Mouse (Mus musculus) limb, embryonic 13.5 days (tissue): ENCODE measurements around the gene Cfap74. TPM values are rescaled to one million over a fixed set of nuclear protein-coding genes. Genes with fewer than 3 reads are reported as not detected.
A peak's percentile ranks its signal among the peaks of the same experiment; 100 is the strongest.
"Not testable (repeated sequence)": the region's sequence is repeated elsewhere in the genome, so short reads cannot be mapped to it uniquely, and the experiment has no call there.

ENCODE experiments used
- ATAC-seq: fragments of 200-750 bp; cut with Nextera tagmentation; 2 replicates; pipeline ENCODE4 v1.8.0; 2017; ENCODE audit warnings: low read depth, moderate number of reproducible peaks, moderate TSS enrichment; ENCODE audit not compliant: low FRiP score
- H3K27ac ChIP-seq: fragments of 300-500 bp; sonication (generic); 2 replicates; pipeline ENCODE4 v1.5.1; 2015; ENCODE audit warnings: inconsistent platforms, mild to moderate bottlenecking, moderate library complexity
- H3K27me3 ChIP-seq: fragments of 300-500 bp; sonication (generic); 2 replicates; pipeline ENCODE4 v1.6.1; 2015; ENCODE audit warnings: mild to moderate bottlenecking, inconsistent platforms
- H3K36me3 ChIP-seq: fragments of 300-500 bp; sonication (generic); 2 replicates; pipeline ENCODE4 v1.6.1; 2015; ENCODE audit warnings: inconsistent platforms, mild to moderate bottlenecking, moderate library complexity
- H3K4me1 ChIP-seq: fragments of 300-500 bp; sonication (generic); 2 replicates; pipeline ENCODE4 v1.6.1; 2015; ENCODE audit warnings: inconsistent platforms
- H3K4me2 ChIP-seq: fragments of 300-500 bp; sonication (generic); replicated peaks from 2 replicates; pipeline ENCODE4 v1.6.1; 2015; ENCODE audit warnings: inconsistent platforms, mild to moderate bottlenecking, moderate library complexity
- H3K4me3 ChIP-seq: fragments of 300-500 bp; sonication (generic); 2 replicates; pipeline ENCODE4 v1.5.1; 2015; ENCODE audit warnings: moderate library complexity, mild to moderate bottlenecking, inconsistent platforms
- H3K9ac ChIP-seq: fragments of 300-500 bp; sonication (generic); 2 replicates; pipeline ENCODE4 v1.6.1; 2015; ENCODE audit warnings: mild to moderate bottlenecking, inconsistent platforms
- H3K9me3 ChIP-seq: fragments of 300-500 bp; sonication (generic); 2 replicates; pipeline ENCODE4 v1.6.1; 2016; ENCODE audit warnings: inconsistent platforms
- WGBS: fragments of 180-500 bp; shearing (Covaris S2); methylation state at CpG from one replicate; pipeline ENCODE4 v1.1.7; 2015; 5-methylcytosine and 5-hydroxymethylcytosine counted together
- polyA plus RNA-seq: library from polyadenylated mRNA; unstranded; fragments of >200 nt; fragmentation: Nextera tagmentation; extraction: Ambion mirVana; gene quantifications from 2 replicates; pipeline ENCODE4 v1.2.1, GENCODE M21; 2015

Cfap74 gene
- polyA plus RNA-seq, 1 experiment from 2014 or later = 5.6 TPM

DNA sequence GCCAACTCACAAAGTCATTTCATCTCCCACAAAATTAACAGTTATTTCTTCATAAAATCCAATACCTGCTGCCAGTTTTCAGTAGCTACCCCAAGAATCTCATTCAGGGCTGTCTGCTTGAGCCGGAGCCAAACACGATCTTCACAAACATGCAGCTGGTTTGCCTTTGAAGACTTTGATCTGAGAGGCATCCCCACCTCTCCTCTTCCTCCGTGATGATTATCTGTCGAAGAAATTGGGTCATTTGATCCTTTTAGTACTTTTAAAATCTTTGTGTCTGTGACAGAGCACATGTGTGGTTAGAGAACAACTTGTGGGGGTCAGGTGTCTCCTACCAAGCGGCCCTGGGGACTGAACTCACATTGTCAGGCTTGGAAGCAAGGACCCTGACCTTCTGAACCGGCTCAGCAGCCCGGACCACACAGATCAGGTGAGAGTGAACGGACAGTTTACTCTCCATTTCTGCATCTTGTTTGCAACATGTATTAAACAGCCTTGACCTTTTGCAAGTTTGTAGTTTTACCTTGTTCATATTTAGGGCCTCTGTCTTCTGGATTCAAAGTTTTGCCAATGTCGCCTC lies 5.8 kb downstream of the Cfap74 start:
- Histone ChIP-seq H3K9me3 (no peaks in the 10 kb centered on the region), H3K4me2 (no peak overlapping the region), H3K4me3 (no peak overlapping the region), H3K4me1 (no peaks in the 10 kb centered on the region; the same call in 1 of the 2 replicates), H3K27me3 (no peaks in the 10 kb centered on the region), H3K27ac (no peak overlapping the region), H3K36me3 (no peaks in the 10 kb centered on the region), H3K9ac (no peak overlapping the region)
- ATAC-seq = no peak
- 67% methylated on average over 9 of the region's 9 CpGs for WGBS

DNA sequence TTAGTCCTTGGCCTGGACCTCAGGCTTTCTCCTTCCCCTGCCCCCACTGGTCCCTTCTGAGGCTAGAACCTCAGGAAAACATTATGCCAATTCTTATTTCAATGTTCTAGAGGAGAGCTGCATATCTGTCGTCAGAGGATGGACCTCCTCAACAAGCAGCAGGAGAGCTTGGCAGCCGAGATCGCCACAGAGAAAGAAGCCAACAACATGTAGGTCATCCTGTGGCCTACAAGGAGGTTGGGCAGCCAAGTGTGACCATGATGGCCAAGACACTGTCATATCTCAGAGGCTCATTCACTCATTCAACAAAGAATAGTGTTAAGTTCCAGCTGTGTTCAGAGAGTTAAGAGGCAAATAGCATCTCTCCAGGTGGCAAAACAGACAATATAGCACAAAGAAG lies 11.1 kb downstream of the Cfap74 start:
- Histone ChIP-seq H3K27me3 (no peaks in the 10 kb centered on the region), H3K27ac (no peak overlapping the region), H3K9ac (no peak overlapping the region), H3K36me3 (peaks cover 8% of the 10 kb centered on the region; the same call in 1 of the 2 replicates), H3K9me3 (no peaks in the 10 kb centered on the region), H3K4me3 (no peak overlapping the region), H3K4me1 (no peaks in the 10 kb centered on the region), H3K4me2 (no peak overlapping the region)
- WGBS = 92% methylated on average over 3 of the region's 3 CpGs
- no peak for ATAC-seq

DNA sequence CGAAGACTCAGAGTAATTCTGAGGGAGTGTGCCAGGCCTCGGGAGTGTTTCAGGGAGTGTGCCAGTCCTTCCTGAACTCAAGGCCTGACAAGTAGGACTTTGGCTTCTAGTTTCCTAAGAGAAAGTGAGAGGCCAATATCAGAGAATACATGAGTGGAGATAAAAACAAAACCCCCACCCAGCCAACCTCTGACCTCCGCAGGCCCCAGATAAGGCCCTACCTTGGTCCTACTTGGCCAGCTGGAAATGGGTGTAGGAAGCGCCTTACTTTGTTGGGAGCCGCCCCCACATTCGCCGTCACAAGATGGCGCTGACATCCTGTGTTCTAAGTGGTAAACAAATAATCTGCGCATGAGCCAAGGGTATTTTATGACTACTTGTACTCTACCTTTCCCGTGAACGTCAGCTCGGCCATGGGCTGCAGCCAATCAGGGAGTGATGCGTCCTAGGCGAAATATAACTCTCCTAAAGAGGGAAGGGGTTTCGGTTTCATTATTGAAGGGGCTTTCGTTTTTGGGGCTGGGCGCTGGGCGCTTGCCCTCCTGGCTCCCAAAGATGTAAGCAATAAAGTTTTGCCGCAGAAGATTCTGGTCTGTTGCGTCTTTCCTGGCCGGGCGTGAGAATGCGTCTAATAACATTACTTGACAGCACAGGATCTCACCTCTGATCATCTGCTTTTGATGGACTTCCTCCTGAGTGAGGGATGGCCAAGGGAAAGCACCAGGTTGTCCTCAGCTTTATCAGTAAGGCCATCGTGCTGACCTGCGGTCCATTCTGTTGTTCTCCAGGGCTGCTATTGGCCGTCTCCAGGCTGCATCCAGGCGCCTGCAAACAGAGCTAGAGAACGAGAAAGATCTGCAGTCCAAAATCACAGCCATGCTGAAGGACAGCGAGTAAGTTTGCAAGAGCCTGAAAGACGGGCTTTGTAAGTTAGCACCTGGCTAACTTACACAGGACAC lies 12.7 kb downstream of the Cfap74 start:
- not testable (repeated sequence) for H3K9me3 ChIP-seq, ATAC-seq, H3K27ac ChIP-seq, H3K36me3 ChIP-seq, H3K4me1 ChIP-seq, H3K9ac ChIP-seq, H3K27me3 ChIP-seq
- H3K4me2 ChIP-seq = 0 out of 2 replicates have a peak overlapping the region, but pooled peaks have one; percentile 7
- H3K4me3 ChIP-seq = 0 out of 2 replicates have a peak overlapping the region, but pooled peaks have one; percentile 8
- 76% methylated on average over 23 of the region's 30 CpGs for WGBS

- no peak for ATAC-seq
Observed at GRCm38 (mm10) chr4:155423988-155424387, 15.0 kb downstream of the Cfap74 start.

DNA sequence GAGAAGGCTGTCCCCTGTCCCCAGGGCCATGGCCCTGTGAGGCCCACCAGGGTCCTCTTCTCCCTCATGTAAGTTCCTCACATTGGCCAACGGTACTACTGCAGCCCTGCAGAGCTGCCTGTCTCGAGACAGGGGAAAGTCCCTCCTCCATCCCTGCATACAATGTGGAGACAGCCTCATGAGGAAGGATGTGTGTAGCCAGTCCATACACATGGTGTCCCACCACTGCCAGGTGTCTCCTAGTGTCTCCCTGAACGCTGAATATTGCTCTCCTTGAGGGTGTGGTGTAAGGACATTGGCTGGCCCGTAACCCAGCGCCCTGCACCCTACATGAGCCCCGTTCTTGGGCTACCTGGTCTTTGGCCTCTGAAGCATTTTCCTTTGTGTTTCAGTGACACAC lies 17.3 kb downstream of the Cfap74 start:
- no peak overlapping the region for H3K9ac ChIP-seq
- H3K27ac ChIP-seq = no peak overlapping the region
- no peak overlapping the region for H3K4me3 ChIP-seq
- H3K36me3 ChIP-seq = 0 out of 2 replicates have a peak, but pooled peaks cover 1% of the 10 kb centered on the region
- no peaks in the 10 kb centered on the region for H3K27me3 ChIP-seq
- no peaks in the 10 kb centered on the region for H3K4me1 ChIP-seq
- no peaks in the 10 kb centered on the region for H3K9me3 ChIP-seq
- WGBS = 79% methylated on average over 6 of the region's 6 CpGs
- ATAC-seq = no peak
- H3K4me2 ChIP-seq = no peak overlapping the region

More at GRCm38 (mm10) chr4:155423988-155424387, 15.0 kb downstream of the Cfap74 start:
- Histone ChIP-seq H3K27me3 (no peaks in the 10 kb centered on the region), H3K4me2 (no peak overlapping the region), H3K27ac (no peak overlapping the region), H3K36me3 (peaks cover 8% of the 10 kb centered on the region; the same call in 1 of the 2 replicates), H3K9ac (no peak overlapping the region), H3K4me1 (no peaks in the 10 kb centered on the region), H3K9me3 (no peaks in the 10 kb centered on the region), H3K4me3 (no peak overlapping the region)
- 81% methylated on average over 5 of the region's 5 CpGs for WGBS

DNA sequence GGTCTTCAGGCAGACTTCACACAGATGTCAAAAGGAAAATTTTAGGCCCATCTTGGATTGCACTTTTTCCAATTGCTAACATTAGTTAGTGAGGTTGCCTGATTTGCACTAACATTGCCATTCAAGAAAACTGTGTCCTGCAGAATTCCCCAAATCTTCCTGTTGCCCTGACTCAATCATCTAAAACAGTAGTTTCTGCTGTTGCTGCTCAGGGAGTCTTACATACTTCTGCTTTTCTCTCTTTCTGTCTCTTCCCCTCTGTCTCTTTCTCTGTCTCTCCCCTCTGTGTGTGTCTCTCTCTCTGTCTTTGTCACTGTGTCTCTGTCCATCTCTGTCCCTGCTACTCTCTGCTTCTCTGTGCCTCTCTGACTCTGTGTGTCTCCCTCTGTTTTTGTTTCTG lies 19.5 kb downstream of the Cfap74 start:
- Histone ChIP-seq H3K4me1 (no peaks in the 10 kb centered on the region), H3K4me2 (no peak overlapping the region), H3K4me3 (no peak overlapping the region), H3K9me3 (no peaks in the 10 kb centered on the region), H3K9ac (no peak overlapping the region), H3K36me3 (no peaks in the 10 kb centered on the region), H3K27me3 (no peaks in the 10 kb centered on the region), H3K27ac (no peak overlapping the region)
- no peak for ATAC-seq

- Histone ChIP-seq H3K4me2 (no peak overlapping the region), H3K36me3 (no peaks in the 10 kb centered on the region), H3K9me3 (no peaks in the 10 kb centered on the region), H3K27ac (no peak overlapping the region), H3K4me1 (no peaks in the 10 kb centered on the region), H3K9ac (no peak overlapping the region), H3K4me3 (no peak overlapping the region), H3K27me3 (no peaks in the 10 kb centered on the region)
- ATAC-seq = no peak
- WGBS = 88% methylated on average over 3 of the region's 3 CpGs
Observed at GRCm38 (mm10) chr4:155429202-155429601, 20.2 kb downstream of the Cfap74 start.

DNA sequence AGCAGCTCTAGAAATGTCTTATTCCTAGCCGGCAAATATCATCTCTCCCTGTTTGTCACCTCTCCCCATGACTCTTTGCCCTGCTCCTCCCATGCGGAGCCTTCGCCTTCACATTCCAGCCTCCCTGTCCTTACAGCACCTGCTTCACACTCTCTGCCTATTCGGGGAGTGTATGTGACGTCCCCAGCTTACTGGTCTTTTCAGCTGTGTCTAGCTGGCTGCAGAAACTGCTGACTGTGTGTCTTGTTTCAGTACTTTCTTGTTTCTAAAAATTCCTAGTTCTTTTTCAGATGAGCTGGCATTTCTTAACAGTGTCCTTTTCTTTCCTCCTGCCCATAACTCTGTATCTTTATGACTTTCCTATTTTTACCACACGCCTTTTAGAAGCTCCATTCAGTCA lies 23.4 kb downstream of the Cfap74 start:
- Histone ChIP-seq H3K9me3 (no peaks in the 10 kb centered on the region), H3K4me1 (no peaks in the 10 kb centered on the region), H3K27me3 (no peaks in the 10 kb centered on the region), H3K36me3 (no peaks in the 10 kb centered on the region), H3K27ac (no peak overlapping the region), H3K4me3 (no peak overlapping the region), H3K4me2 (no peak overlapping the region), H3K9ac (no peak overlapping the region)
- 87% methylated on average over 6 of the region's 6 CpGs for WGBS
- ATAC-seq = no peak

- Histone ChIP-seq H3K27me3 (no peaks in the 10 kb centered on the region), H3K4me1 (no peaks in the 10 kb centered on the region), H3K4me3 (no peak overlapping the region), H3K9me3 (no peaks in the 10 kb centered on the region), H3K27ac (no peak overlapping the region), H3K36me3 (no peaks in the 10 kb centered on the region), H3K9ac (no peak overlapping the region), H3K4me2 (no peak overlapping the region)
- WGBS = 76% methylated on average over 5 of the region's 5 CpGs
- ATAC-seq = no peak
Observed at GRCm38 (mm10) chr4:155433993-155434392, 25.0 kb downstream of the Cfap74 start.

GRCm38 (mm10) chr4:155442808-155443207 lies 33.8 kb downstream of the Cfap74 start:
- Histone ChIP-seq H3K9me3 (no peaks in the 10 kb centered on the region), H3K4me1 (no peaks in the 10 kb centered on the region), H3K27me3 (no peaks in the 10 kb centered on the region), H3K4me2 (no peak overlapping the region), H3K36me3 (no peaks in the 10 kb centered on the region), H3K4me3 (no peak overlapping the region), H3K27ac (no peak overlapping the region), H3K9ac (no peak overlapping the region)
- no peak for ATAC-seq
- 66% methylated on average over 3 of the region's 3 CpGs for WGBS

DNA sequence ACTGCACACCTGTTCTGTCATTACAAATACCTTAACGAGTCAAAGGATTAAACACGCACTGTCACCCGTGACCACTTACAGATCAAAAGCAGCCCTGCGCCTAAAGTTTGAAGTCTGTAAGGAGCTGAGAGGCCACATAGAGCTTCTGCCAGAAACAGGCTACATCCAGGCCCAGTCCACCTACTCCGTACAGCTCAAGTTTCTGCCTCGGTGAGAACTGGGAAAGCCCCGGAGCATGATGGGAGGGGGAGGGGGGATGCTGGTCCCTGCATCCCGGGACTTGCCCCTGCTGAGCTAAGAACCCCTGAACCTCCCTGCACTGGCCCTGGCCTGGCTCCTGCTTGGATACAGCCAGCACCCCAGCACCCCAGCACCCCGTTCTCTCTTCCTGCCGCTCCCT lies 42.6 kb downstream of the Cfap74 start:
- Histone ChIP-seq H3K9me3 (no peaks in the 10 kb centered on the region), H3K27ac (no peak overlapping the region), H3K36me3 (no peaks in the 10 kb centered on the region), H3K4me3 (no peak overlapping the region), H3K4me1 (no peaks in the 10 kb centered on the region), H3K27me3 (no peaks in the 10 kb centered on the region), H3K4me2 (no peak overlapping the region), H3K9ac (no peak overlapping the region)
- 27% methylated on average over 10 of the region's 10 CpGs for WGBS
- ATAC-seq = no peak

- H3K9me3 ChIP-seq = no peaks in the 10 kb centered on the region
- no peak overlapping the region for H3K9ac ChIP-seq
- no peak overlapping the region for H3K27ac ChIP-seq
- no peak overlapping the region for H3K4me3 ChIP-seq
- H3K27me3 ChIP-seq = no peaks in the 10 kb centered on the region
- H3K4me2 ChIP-seq = no peak overlapping the region
- 76% methylated on average over 5 of the region's 5 CpGs for WGBS
- H3K36me3 ChIP-seq = no peaks in the 10 kb centered on the region
- no peak for ATAC-seq
- H3K4me1 ChIP-seq = no peaks in the 10 kb centered on the region
Observed at GRCm38 (mm10) chr4:155458575-155458974, 49.6 kb downstream of the Cfap74 start.
